Mouse (Mus musculus) CD4-positive helper T cell, adult 2 months (primary cell): ENCODE results near the gene Rps28.

ENCODE experiments used
- DNase-seq: peaks from one replicate; pipeline ENCODE4 v3.0.0-alpha.2; 2012; ENCODE audit warnings: low read depth, missing footprints, low spot score

The Rps28 gene

DNA sequence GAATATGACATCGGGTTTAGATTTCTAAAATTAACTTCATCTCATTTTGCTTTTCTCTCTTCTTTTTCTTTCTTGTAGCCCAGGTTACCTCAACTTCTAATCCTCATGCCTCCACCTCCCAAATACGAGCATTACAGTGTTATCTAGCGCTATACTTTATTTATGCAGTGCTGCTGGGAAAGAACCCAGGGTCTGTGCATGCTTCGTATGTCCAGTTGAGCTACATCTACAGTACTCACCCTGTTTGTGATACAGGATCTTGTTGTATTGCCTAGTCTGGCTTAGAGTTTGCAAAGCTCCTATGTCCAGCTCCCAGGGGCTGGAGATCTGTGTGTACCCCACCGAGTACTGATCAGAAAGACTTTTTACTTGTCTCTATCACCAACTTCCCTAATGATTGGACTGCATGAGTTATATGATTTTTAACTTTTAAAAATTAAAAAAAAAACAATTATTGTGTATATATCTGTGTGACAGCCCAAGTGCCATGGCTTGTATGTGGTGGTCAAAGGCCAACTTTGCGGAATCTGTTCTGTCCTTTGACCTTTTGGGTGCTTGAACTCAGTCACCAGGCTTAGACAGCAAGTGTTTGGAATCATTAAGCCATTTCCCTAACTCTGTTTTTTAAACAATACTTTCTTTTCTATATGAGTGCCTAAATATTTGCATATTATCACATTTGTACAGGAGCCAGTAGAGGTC, 50.3 kb downstream of the Rps28 start:
- DNase-seq = no peak

- no peak for DNase-seq
Observed at GRCm38 (mm10) chr17:33773426-33773825, 50.9 kb downstream of the Rps28 start.

GRCm38 (mm10) chr17:33771617-33772016, 52.7 kb downstream of the Rps28 start:
- no peak for DNase-seq
